Mouse (Mus musculus) liver, embryonic 12.5 days (tissue): ENCODE measurements around the gene Stx1a. TPM values are rescaled to one million over a fixed set of nuclear protein-coding genes. Genes with fewer than 3 reads are reported as not detected.
A peak's percentile ranks its signal among the peaks of the same experiment; 100 is the strongest.

Experiments used
- ATAC-seq: fragments of 200-750 bp; cut with Nextera tagmentation; 2 replicates; pipeline ENCODE4 v1.8.0; 2017; ENCODE audit warnings: moderate number of reproducible peaks, mild to moderate bottlenecking, moderate library complexity
- H3K27ac ChIP-seq: fragments of 300-500 bp; sonication (generic); 2 replicates; pipeline ENCODE4 v1.5.1; 2016; ENCODE audit warnings: mild to moderate bottlenecking
- H3K27me3 ChIP-seq: fragments of 300-500 bp; sonication (generic); replicated peaks from 2 replicates; pipeline ENCODE4 v1.6.1; 2016; ENCODE audit warnings: mild to moderate bottlenecking, moderate library complexity
- H3K36me3 ChIP-seq: fragments of 300-500 bp; sonication (generic); 2 replicates; pipeline ENCODE4 v1.6.1; 2016; ENCODE audit warnings: mild to moderate bottlenecking, moderate library complexity
- H3K4me1 ChIP-seq: fragments of 300-500 bp; sonication (generic); 2 replicates; pipeline ENCODE4 v1.6.1; 2016
- H3K4me2 ChIP-seq: fragments of 300-500 bp; sonication (generic); 2 replicates; pipeline ENCODE4 v1.6.1; 2016; ENCODE audit warnings: mild to moderate bottlenecking, moderate library complexity
- H3K4me3 ChIP-seq: fragments of 300-500 bp; sonication (generic); 2 replicates; pipeline ENCODE4 v1.5.1; 2016; ENCODE audit warnings: mild to moderate bottlenecking, moderate library complexity
- H3K9ac ChIP-seq: fragments of 300-500 bp; sonication (generic); 2 replicates; pipeline ENCODE4 v1.6.1; 2016; ENCODE audit warnings: mild to moderate bottlenecking, moderate library complexity
- H3K9me3 ChIP-seq: fragments of 300-500 bp; sonication (generic); replicated peaks from 2 replicates; pipeline ENCODE4 v1.6.1; 2016; ENCODE audit warnings: mild to moderate bottlenecking, moderate library complexity
- WGBS: fragments of 180-500 bp; shearing (Covaris S2); methylation state at CpG from one replicate; pipeline ENCODE4 v1.1.7; 2016; ENCODE audit not compliant: insufficient replicate concordance; 5-methylcytosine and 5-hydroxymethylcytosine counted together
- polyA plus RNA-seq: library from polyadenylated mRNA; unstranded; fragments of >200 nt; fragmentation: Nextera tagmentation; extraction: Ambion mirVana; gene quantifications from 2 replicates; pipeline ENCODE4 v1.2.1, GENCODE M21; 2016

The Stx1a gene
- polyA plus RNA-seq, 1 experiment from 2014 or later: 2.8 TPM

DNA sequence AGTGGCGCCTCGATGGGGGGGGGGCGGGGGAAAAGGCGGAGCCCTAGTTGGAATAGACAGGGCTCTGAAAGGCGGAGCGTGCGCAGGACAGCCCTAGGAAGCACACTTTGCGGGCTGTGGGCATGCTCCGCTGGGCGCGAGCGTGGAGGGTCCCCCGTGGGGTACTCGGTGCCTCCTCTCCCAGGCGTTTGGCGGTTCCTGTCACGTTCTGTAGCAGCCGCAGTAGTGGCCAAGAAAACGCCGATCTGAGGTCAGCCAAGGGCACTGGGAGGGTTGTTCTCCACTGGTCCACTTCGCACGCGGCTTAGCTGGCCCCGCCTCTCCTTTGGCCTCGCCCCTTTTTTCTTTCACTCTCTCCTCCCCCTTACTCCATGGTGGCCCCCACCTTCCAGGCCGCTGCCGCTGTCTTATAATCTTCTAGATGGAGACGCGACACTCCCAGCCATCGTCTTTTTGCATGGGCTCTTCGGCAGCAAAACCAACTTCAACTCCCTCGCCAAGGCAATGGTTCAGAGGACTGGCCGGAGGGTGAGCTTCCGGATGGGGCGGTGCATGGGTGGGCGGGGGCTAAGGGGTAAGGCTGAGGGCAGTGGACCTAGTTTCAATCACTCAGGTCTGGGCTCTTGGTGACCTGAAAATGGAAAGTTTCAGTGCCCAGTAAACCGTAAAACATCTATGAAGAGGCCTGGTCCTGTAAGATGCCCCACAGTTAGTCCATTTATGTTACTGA, 13.5 kb upstream of the Stx1a start:
- under 1% methylated on average over 37 of the region's 37 CpGs for WGBS
- Histone ChIP-seq H3K4me3 (peak overlapping the region; percentile 69), H3K9me3 (no peaks in the 10 kb centered on the region), H3K4me2 (peak overlapping the region; percentile 96), H3K27ac (peak overlapping the region; percentile 90), H3K4me1 (peaks cover 46% of the 10 kb centered on the region), H3K27me3 (0 out of 2 replicates have a peak, but pooled peaks cover 10% of the 10 kb centered on the region), H3K9ac (peak overlapping the region; percentile 67), H3K36me3 (peaks cover 9% of the 10 kb centered on the region)
- peak; percentile 71 for ATAC-seq

DNA sequence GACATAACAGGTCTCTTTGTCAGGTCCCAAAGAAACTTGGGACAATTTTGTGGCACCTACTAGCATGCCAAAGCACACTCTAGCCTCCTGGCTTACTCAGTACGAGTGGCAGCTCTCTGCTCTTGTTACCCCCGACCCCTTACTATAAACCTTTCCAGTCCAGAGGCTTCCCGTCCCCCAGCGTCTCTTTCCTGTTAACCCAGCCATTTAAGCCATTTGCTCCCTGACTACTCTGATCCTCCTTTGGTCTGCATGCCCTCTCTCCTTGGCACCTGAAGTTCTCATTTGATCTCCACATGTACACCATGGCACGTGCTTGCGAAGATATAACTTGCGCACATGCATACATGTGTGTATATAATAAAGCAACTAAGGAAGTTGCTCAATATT, 13.0 kb upstream of the Stx1a start:
- H3K4me2 ChIP-seq: peak overlapping the region; percentile 96
- ATAC-seq: no peak
- 48% methylated on average over 7 of the region's 7 CpGs for WGBS
- peak overlapping the region; percentile 67 for H3K9ac ChIP-seq
- H3K4me3 ChIP-seq: peak overlapping the region; percentile 69
- peaks cover 48% of the 10 kb centered on the region for H3K4me1 ChIP-seq
- H3K9me3 ChIP-seq: no peaks in the 10 kb centered on the region
- peak overlapping the region; percentile 90 for H3K27ac ChIP-seq
- H3K36me3 ChIP-seq: peaks cover 9% of the 10 kb centered on the region
- H3K27me3 ChIP-seq: 0 out of 2 replicates have a peak, but pooled peaks cover 7% of the 10 kb centered on the region

DNA sequence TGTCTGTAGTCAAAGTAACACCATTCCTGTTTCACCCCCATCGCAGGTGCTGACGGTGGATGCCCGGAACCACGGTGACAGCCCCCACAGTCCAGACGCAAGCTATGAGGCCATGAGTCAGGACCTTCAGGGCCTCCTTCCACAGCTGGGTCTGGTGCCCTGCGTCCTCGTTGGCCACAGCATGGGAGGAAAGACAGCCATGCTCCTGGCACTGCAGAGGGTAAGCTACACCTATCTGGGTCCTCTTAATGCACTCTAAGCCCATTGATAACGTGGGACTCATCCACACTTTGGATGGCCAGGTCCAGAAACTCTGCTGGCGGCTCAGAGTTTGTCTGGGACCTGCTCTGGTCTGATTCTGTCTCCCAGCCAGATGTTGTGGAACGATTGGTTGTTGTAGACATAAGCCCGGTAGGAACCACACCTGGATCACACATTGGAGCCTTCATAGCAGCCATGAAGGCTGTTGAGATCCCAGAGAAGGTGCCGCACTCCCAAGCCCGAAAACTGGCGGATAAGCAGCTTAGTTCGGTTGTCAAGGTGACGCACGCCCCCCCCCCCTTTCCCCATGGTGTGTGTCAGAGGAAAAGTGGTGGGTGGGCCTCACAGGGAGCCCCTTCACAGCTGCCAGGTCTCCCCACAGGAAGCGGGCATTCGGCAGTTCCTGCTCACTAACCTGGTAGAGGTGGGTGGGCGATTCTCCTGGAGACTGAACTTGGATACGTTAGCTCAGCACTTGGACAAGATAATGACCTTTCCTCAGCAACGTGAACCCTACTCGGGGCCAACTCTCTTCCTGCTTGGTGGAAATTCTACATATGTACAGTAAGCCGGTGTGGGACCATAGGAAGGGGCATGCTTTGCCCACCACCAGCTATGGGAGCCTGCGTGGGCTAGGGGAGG, 12.2 kb upstream of the Stx1a start:
- Histone ChIP-seq H3K4me1 (peaks cover 55% of the 10 kb centered on the region), H3K36me3 (peaks cover 9% of the 10 kb centered on the region), H3K4me3 (peak overlapping the region; percentile 69; the same call in 1 of the 2 replicates), H3K9me3 (no peaks in the 10 kb centered on the region), H3K27ac (0 out of 2 replicates have a peak overlapping the region, but pooled peaks have one; percentile 90), H3K4me2 (peak overlapping the region; percentile 96), H3K27me3 (0 out of 2 replicates have a peak, but pooled peaks cover under 1% of the 10 kb centered on the region), H3K9ac (peak overlapping the region; percentile 67; the same call in 1 of the 2 replicates)
- ATAC-seq: no peak
- 82% methylated on average over 25 of the region's 25 CpGs for WGBS

DNA sequence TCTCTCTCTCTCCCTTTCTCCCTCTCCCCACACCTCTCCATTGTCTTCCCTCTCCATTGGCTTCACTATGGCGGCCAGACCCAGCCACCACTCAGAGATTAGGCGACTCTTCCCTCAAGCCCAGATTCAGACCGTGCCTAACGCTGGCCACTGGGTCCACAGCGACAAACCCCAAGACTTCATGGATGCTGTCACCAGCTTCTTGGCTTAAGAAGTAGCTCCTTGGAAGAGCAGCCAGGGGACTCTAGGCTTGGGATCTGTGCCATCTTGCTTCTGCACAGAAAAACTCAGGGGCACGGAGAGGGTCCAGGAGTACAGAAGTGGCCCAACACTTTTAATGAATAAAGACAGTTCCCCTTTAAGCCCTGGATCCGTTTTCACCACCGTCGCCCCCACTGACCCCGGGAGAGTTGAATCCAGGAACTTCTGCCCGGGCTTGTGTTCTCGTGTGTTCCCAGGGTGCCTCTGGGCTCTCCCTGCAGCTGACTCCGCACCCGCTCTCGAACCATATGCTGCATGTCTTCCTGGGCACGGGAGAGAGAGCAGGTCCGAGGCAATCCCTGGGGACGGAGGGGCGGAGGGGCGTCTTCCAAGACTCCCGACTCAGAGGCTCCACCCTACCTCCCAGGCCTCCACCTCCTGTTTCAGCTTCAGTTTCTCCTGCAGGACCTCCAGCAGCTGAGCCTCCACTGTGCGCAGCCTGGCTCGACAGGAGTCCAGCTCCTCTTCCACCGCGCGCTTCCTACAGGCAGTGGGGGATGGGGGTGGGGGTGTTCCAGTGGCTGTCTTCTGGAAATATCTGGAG, 11.3 kb upstream of the Stx1a start:
- no peak overlapping the region for H3K9ac ChIP-seq
- no peak overlapping the region for H3K27ac ChIP-seq
- H3K36me3 ChIP-seq: peaks cover 9% of the 10 kb centered on the region
- no peaks in the 10 kb centered on the region for H3K9me3 ChIP-seq
- WGBS: 55% methylated on average over 26 of the region's 26 CpGs
- peak overlapping the region; percentile 17 for H3K4me3 ChIP-seq
- peaks cover 58% of the 10 kb centered on the region for H3K4me1 ChIP-seq
- no peak for ATAC-seq
- H3K27me3 ChIP-seq: no peaks in the 10 kb centered on the region
- H3K4me2 ChIP-seq: peak overlapping the region; percentile 28

DNA sequence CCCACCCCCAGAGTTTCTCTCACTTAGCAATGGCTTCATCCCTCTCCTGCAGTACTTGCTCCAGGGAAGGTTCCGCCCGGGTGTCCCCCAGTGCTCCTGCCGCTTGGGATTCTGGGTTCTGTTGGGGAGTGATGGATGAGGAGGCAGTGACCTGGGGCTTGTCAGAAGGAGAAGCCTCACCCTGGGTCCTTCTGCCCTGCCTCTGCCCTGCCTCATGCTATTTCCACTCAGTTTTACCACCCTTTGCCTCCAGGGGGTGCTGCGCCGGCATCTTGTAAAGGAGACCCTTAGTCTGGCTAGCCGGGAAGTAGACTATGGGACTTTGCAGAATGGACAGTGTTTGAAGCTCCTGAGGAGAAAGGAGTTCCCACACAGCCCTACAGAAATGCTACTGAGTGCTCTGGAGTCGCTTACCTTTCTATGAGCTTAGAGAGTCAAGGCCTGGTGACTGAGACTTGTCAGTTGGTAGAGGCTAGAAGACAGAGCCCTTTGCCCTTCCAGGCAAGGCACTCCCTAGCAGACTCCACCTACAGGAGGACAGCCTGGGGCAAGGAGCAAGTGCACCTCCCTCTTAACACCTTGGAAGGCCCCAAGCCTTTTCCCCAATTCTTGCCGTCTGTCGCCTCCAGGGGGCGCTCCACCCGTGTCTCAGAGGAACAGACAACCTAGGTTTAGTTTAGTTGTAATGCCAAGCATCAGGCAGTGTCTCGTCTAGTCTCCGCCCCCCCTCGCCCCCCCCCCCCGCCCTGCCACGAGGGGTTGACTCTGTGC, 10.4 kb upstream of the Stx1a start:
- ATAC-seq: no peak
- no peaks in the 10 kb centered on the region for H3K9me3 ChIP-seq
- WGBS: 13% methylated on average over 13 of the region's 16 CpGs
- H3K4me3 ChIP-seq: 0 out of 2 replicates have a peak overlapping the region, but pooled peaks have one; percentile 17
- H3K4me1 ChIP-seq: peaks cover 53% of the 10 kb centered on the region
- H3K36me3 ChIP-seq: peaks cover 9% of the 10 kb centered on the region
- H3K4me2 ChIP-seq: peak overlapping the region; percentile 28
- H3K27ac ChIP-seq: peak overlapping the region; percentile 11; the same call in 1 of the 2 replicates
- H3K9ac ChIP-seq: 0 out of 2 replicates have a peak overlapping the region, but pooled peaks have one; percentile 0
- no peaks in the 10 kb centered on the region for H3K27me3 ChIP-seq

DNA sequence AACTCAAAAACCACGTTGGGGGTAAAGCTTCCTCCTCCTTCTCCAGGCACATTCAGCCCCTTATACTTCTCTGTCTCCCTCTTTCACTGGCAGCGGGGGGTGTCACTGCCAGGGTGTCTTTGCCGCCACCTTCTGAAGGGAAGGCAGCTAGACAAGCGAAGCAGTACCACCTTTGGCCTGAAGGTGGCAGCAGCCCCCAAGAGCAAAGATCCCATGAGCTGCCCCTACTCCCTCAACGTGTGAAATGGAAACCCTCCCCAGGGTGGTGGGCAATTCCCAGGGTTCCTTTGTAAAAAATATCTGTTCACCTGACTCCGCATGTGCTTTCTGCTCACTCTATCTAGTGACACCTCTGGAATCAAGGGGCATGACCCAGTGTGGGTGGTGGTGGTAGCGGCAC, 7.8 kb upstream of the Stx1a start:
- Histone ChIP-seq H3K36me3 (peaks cover 9% of the 10 kb centered on the region), H3K9ac (no peak overlapping the region), H3K4me3 (no peak overlapping the region), H3K4me1 (peaks cover 39% of the 10 kb centered on the region), H3K4me2 (no peak overlapping the region), H3K9me3 (no peaks in the 10 kb centered on the region), H3K27ac (no peak overlapping the region), H3K27me3 (no peaks in the 10 kb centered on the region)
- 0 out of 2 replicates have a peak, but pooled peaks have one; percentile 13 for ATAC-seq
- 14% methylated on average over 7 of the region's 7 CpGs for WGBS

DNA sequence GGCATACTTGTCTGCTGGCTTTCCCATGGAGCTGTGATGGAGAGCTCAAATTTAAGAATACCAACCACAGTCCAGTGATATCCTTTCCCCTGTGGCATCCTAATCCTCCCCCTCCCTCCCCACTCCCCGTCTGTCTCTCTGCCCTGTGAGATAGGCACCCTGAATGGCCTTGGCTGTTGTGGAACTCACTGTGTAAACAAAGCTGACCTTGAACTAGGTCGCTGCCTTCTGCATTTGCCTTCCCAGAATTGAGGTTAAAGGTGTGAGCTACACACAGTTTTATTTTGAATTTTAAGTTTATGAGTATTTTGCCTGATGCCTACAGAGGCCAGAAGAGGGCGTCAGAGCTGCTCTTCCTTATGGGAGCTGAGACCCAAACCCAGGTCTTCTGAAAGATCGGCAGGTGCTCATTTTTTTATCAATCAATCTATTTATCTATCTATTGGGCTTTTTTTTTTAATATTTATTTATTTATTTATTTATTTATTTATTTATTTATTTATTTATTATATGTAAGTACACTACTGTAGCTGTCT, 7.0 kb upstream of the Stx1a start:
- no peaks in the 10 kb centered on the region for H3K27me3 ChIP-seq
- no peak overlapping the region for H3K9ac ChIP-seq
- no peak overlapping the region for H3K4me3 ChIP-seq
- 40% methylated on average over 4 of the region's 4 CpGs for WGBS
- H3K4me2 ChIP-seq: no peak overlapping the region
- H3K36me3 ChIP-seq: peaks cover 4% of the 10 kb centered on the region
- peaks cover 32% of the 10 kb centered on the region for H3K4me1 ChIP-seq
- no peak overlapping the region for H3K27ac ChIP-seq
- no peak for ATAC-seq
- no peaks in the 10 kb centered on the region for H3K9me3 ChIP-seq

DNA sequence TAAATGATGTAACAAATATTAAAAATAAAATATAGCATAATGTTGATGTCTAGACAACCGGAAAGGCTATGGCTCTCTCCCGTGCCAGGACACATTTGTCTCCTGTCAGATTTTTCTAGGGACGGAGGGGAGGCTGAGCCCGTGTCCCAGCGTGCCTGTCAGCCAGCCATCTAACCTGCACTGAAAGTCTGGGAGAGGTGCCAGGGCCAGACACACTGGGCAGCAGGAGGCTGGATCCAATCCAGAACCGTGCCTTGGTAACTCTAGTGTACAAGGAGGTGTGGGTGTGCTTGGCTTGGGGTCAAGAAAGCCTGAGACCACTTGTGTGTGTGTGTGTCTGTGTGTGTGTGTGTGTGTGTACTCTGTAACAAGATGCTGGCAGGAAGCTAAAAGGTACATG, 1.5 kb upstream of the Stx1a start:
- 75% methylated on average over 6 of the region's 6 CpGs for WGBS
- no peaks in the 10 kb centered on the region for H3K36me3 ChIP-seq
- peaks cover 29% of the 10 kb centered on the region for H3K27me3 ChIP-seq
- no peaks in the 10 kb centered on the region for H3K9me3 ChIP-seq
- no peak overlapping the region for H3K4me2 ChIP-seq
- peaks cover 36% of the 10 kb centered on the region for H3K4me1 ChIP-seq
- H3K27ac ChIP-seq: no peak overlapping the region
- no peak overlapping the region for H3K9ac ChIP-seq
- ATAC-seq: no peak
- H3K4me3 ChIP-seq: no peak overlapping the region

DNA sequence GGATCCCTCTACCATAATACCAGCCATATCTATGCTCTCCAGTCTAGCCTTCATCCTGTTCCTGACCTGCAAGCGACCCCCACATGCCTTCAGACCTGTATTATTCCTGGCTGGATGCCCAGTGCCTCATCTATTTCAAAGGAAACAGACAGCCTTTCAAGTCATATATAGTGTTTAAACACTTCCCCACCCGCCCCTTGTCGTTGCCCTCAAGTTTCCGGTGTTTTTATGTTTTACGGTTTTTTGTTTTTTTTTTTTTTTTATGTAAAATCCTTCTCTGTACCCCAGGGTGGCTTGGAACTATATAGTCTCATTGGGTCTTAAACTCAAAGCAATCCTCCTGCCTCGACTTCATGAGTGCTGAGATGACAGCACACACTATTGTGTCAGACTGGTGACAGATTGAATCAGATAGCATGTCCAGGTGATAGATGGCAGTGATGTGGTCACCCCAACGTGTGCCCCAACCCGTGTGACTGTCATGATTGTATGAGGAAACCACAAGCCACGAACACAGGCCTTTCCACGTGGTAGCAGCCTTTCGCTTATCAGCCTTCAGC, 1.5 kb downstream of the Stx1a start:
- H3K4me2 ChIP-seq: peak overlapping the region; percentile 95
- no peak overlapping the region for H3K27ac ChIP-seq
- no peaks in the 10 kb centered on the region for H3K36me3 ChIP-seq
- ATAC-seq: no peak
- WGBS: 24% methylated on average over 11 of the region's 11 CpGs
- peaks cover 36% of the 10 kb centered on the region for H3K27me3 ChIP-seq
- peaks cover 51% of the 10 kb centered on the region for H3K4me1 ChIP-seq
- no peak overlapping the region for H3K9ac ChIP-seq
- no peaks in the 10 kb centered on the region for H3K9me3 ChIP-seq
- H3K4me3 ChIP-seq: peak overlapping the region; percentile 68; the same call in 1 of the 2 replicates

DNA sequence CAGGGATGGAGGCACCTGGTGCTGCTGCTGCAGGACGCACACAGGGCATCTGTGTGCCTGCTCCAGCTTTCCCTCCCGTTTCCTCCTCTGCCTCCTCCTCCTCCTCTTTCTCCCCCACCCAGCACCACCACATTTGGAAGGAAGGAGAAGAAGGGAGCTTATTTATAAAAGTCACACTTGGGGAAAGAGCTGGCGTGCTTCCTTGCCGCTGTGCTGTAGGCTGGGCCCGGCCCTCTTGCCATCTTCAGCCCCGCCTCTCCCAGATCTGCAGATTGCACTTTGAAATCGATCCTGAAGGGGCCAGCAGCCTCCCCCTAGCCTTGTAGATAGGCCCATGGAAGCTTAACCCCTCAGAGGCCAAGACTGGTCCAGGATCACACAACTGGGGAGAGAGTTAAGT, 2.6 kb downstream of the Stx1a start:
- no peak overlapping the region for H3K9ac ChIP-seq
- no peak for ATAC-seq
- H3K36me3 ChIP-seq: no peaks in the 10 kb centered on the region
- no peak overlapping the region; the same call in 1 of the 2 replicates for H3K4me2 ChIP-seq
- peaks cover 51% of the 10 kb centered on the region for H3K4me1 ChIP-seq
- WGBS: 23% methylated on average over 7 of the region's 7 CpGs
- H3K27ac ChIP-seq: no peak overlapping the region
- H3K9me3 ChIP-seq: no peaks in the 10 kb centered on the region
- peaks cover 36% of the 10 kb centered on the region for H3K27me3 ChIP-seq
- no peak overlapping the region for H3K4me3 ChIP-seq
